Mouse (Mus musculus) forebrain, postnatal 0 days (tissue): Measurements from ENCODE around the gene Nek6. TPM values are rescaled to one million over a fixed set of nuclear protein-coding genes. Genes with fewer than 3 reads are reported as not detected.

ENCODE experiments used
- ATAC-seq: fragments of 200-750 bp; cut with Nextera tagmentation; 2 replicates; pipeline ENCODE4 v1.8.0; 2017; ENCODE audit warnings: mild to moderate bottlenecking, moderate library complexity
- DNase-seq: peaks from one replicate; pipeline ENCODE4 v3.0.0-alpha.2; 2015
- H3K27ac ChIP-seq: fragments of 300-500 bp; sonication (generic); 2 replicates; pipeline ENCODE4 v1.5.1; 2014; ENCODE audit warnings: low read depth, mild to moderate bottlenecking, antibody characterized with exemption, low read length, moderate library complexity, mixed read lengths
- H3K27me3 ChIP-seq: fragments of 300-500 bp; sonication (generic); 2 replicates; pipeline ENCODE4 v1.6.1; 2014; ENCODE audit warnings: mild to moderate bottlenecking, low read length, mixed read lengths; ENCODE audit not compliant: insufficient read depth
- H3K36me3 ChIP-seq: fragments of 300-500 bp; sonication (generic); 2 replicates; pipeline ENCODE4 v1.6.1; 2014; ENCODE audit warnings: mild to moderate bottlenecking, moderate library complexity; ENCODE audit not compliant: insufficient read depth
- H3K4me1 ChIP-seq: fragments of 300-500 bp; sonication (generic); 2 replicates; pipeline ENCODE4 v1.6.1; 2014; ENCODE audit warnings: antibody characterized with exemption; ENCODE audit not compliant: insufficient read depth
- H3K4me2 ChIP-seq: fragments of 300-500 bp; sonication (generic); 2 replicates; pipeline ENCODE4 v1.6.1; 2014; ENCODE audit warnings: low read depth, mild to moderate bottlenecking, moderate library complexity
- H3K4me3 ChIP-seq: fragments of 300-500 bp; sonication (generic); 2 replicates; pipeline ENCODE4 v1.5.1; 2014; ENCODE audit warnings: low read depth, low read length, mixed read lengths
- H3K9ac ChIP-seq: fragments of 300-500 bp; sonication (generic); 2 replicates; pipeline ENCODE4 v1.6.1; 2014; ENCODE audit warnings: mild to moderate bottlenecking
- H3K9me3 ChIP-seq: fragments of 300-500 bp; sonication (generic); 2 replicates; pipeline ENCODE4 v1.6.1; 2016; ENCODE audit warnings: low read length
- CTCF ChIP-seq: sonication (generic); IDR thresholded peaks from 2 replicates; pipeline ENCODE4 v1.5.1; 2016; ENCODE audit warnings: antibody characterized with exemption, control low read depth, low read depth
- WGBS: fragments of 180-500 bp; shearing (Covaris S2); extraction: QIAGEN DNeasy Blood & Tissue Kit; methylation state at CpG from one replicate; pipeline ENCODE4 v1.1.7; 2014; 5-methylcytosine and 5-hydroxymethylcytosine counted together
- polyA plus RNA-seq: library from polyadenylated mRNA; unstranded; fragments of >200 nt; fragmentation: Nextera tagmentation; extraction: Ambion mirVana; gene quantifications from 2 replicates; pipeline ENCODE4 v1.2.1, GENCODE M21; 2015
- total RNA-seq: library from RNA; depleted of rRNA; stranded (reverse); fragments of >200 nt; gene quantifications from 2 replicates; pipeline ENCODE4 v1.2.3, GENCODE M21; 2014

The Nek6 gene
- total and polyA plus RNA-seq, 2 experiments from 2014 or later = 21.0 to 69.3 TPM

DNA sequence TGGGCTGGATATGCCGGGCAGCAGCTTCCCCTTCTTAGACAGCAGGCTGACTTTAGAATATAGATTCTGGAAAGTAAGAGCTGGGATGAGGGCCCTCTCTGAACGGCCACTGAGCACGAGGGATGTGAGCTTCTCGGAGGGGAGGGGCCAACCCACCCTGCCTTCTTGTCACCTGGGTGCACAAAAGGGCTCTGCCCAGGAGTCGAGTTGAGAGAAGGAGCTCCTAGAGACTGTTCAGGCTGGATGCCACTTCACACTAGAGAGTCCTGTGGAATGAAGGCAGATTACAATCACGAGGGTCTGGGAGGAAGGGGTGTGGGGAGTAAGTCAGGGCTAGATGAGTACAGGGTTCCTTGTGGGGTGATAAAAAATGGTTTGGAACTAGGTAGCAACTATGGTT is 5.6 kb downstream of the Nek6 start:
- H3K9me3 ChIP-seq = no peaks in the 10 kb centered on the region
- no peak overlapping the region for H3K4me3 ChIP-seq
- ATAC-seq (no peak), DNase-seq (no peak)
- H3K9ac ChIP-seq = no peak overlapping the region
- no peaks in the 10 kb centered on the region for H3K27me3 ChIP-seq
- H3K4me1 ChIP-seq = no peaks in the 10 kb centered on the region
- TF ChIP-seq CTCF = no peak
- 62% methylated on average over 6 of the region's 6 CpGs for WGBS
- no peak overlapping the region for H3K4me2 ChIP-seq
- H3K27ac ChIP-seq = no peak overlapping the region
- no peaks in the 10 kb centered on the region for H3K36me3 ChIP-seq

DNA sequence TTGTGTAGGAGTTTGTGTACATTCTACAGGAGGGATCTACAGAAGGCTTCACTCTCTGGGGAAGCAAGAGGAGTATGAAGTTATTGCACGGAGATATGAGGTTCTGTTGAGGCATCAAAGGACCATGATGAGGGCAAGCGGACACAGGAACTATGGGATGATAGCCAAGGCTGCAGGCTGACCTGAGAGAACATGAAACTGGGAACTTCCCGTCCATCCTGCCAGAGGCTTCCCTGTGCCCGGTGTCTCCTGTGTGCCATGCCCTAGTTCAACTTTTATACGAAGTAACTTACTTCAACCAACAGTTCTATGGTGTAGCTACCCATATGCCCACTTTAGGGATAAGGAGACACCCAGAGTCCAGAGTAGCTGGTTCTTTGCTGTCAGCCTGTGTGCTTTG is 7.3 kb downstream of the Nek6 start:
- Histone ChIP-seq H3K4me2 (no peak overlapping the region), H3K4me3 (no peak overlapping the region), H3K27me3 (no peaks in the 10 kb centered on the region), H3K4me1 (no peaks in the 10 kb centered on the region), H3K9me3 (no peaks in the 10 kb centered on the region), H3K36me3 (no peaks in the 10 kb centered on the region), H3K9ac (no peak overlapping the region), H3K27ac (no peak overlapping the region)
- WGBS = 91% methylated on average over 5 of the region's 5 CpGs
- TF ChIP-seq CTCF = no peak
- DNase-seq (no peak), ATAC-seq (no peak)

DNA sequence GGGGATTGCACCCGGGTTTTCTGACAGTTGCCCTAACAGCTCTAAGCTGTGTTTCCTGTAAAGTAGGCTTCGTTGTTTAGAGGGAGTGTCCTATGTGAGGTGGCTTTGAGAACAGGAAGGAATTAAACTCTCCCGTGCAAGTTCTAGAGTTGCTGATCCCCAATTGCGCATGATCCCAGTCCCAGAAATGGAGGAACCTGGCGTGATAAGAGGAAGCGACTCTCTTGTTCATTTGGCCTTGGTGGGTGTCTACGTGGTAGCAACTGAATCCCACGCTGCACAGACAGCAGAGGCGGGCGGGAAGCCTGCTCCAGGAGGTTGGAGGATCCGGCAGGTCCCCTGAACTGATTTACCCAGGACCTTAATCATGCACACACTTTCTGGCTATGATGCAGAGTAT is 8.5 kb downstream of the Nek6 start:
- Histone ChIP-seq H3K9ac (no peak overlapping the region), H3K27me3 (no peaks in the 10 kb centered on the region), H3K4me2 (no peak overlapping the region), H3K9me3 (no peaks in the 10 kb centered on the region), H3K36me3 (no peaks in the 10 kb centered on the region), H3K4me3 (no peak overlapping the region), H3K27ac (no peak overlapping the region), H3K4me1 (no peaks in the 10 kb centered on the region)
- no peak for TF ChIP-seq CTCF
- WGBS = 51% methylated on average over 11 of the region's 11 CpGs
- DNase-seq (no peak), ATAC-seq (no peak)

GRCm38 (mm10) chr2:38521618-38522017 is 10.2 kb downstream of the Nek6 start:
- Histone ChIP-seq H3K27ac (no peak overlapping the region), H3K36me3 (no peaks in the 10 kb centered on the region), H3K9ac (no peak overlapping the region), H3K4me2 (no peak overlapping the region), H3K9me3 (no peaks in the 10 kb centered on the region), H3K4me1 (no peaks in the 10 kb centered on the region), H3K4me3 (no peak overlapping the region), H3K27me3 (no peaks in the 10 kb centered on the region)
- peak; percentile 16; the same call in 1 of the 2 replicates for ATAC-seq
- TF ChIP-seq CTCF = no peak
- DNase-seq = no peak
- 78% methylated on average over 12 of the region's 12 CpGs for WGBS

DNA sequence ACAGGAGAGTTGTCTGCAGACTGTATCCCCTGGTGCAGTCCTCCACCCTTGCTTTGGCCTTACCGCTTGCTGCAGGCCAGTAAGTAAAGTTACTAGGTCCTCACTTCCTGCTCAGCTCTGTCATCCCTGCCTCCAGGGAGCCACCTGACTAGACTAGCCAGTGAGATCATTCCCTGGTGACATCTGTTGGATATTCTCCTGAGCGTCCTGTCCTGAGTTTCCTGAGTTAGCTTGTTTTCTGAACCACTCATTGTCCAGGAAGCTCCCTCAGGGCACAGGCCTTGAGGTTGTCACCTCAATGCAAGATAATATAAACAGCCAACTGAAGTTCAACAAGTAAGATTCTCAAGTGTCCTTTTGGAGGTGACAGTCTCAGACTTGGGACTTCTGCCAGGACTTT is 10.9 kb downstream of the Nek6 start:
- ATAC-seq = no peak

DNA sequence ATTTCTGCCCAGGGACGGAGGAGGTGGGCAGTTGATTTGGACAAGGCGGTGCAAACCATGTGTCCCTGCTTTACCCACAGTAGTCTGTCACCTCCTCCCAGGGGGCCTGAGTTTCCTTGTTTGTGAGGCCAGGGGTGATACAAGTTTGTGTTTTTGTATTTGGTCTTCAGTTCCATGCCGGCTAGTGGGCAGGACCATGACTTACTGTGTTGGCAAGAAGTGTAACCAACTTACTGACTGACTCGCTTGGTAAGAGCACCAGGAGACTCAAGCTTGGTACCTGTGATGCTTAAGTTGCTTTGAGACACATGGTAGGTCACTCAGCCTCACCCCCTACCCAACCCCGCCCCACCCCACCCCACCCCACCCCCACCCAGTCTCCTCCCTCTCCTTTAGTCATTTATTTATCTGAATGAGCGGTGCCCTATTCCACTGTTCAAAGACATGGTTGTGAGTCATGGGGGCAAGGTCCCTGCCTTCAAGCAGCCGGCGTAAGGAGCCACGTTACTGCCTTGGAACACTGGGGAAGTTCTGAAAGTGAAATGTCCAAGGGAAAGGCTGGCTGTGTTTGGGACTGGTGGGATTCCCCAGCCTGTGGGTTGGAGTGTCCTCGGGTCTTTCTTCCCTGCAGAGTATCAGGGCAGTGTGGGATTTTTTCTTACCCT is 12.5 kb downstream of the Nek6 start:
- H3K9ac ChIP-seq = no peak overlapping the region
- H3K27me3 ChIP-seq = no peaks in the 10 kb centered on the region
- H3K4me3 ChIP-seq = no peak overlapping the region
- DNase-seq (no peak), ATAC-seq (no peak)
- no peaks in the 10 kb centered on the region for H3K36me3 ChIP-seq
- H3K9me3 ChIP-seq = no peaks in the 10 kb centered on the region
- 83% methylated on average over 10 of the region's 10 CpGs for WGBS
- no peak for TF ChIP-seq CTCF
- H3K27ac ChIP-seq = no peak overlapping the region
- H3K4me2 ChIP-seq = no peak overlapping the region
- H3K4me1 ChIP-seq = no peaks in the 10 kb centered on the region

More for the DNA sequence above, 10.9 kb downstream of the Nek6 start:
- no peak overlapping the region for H3K27ac ChIP-seq
- TF ChIP-seq CTCF = no peak
- H3K36me3 ChIP-seq = no peaks in the 10 kb centered on the region
- no peaks in the 10 kb centered on the region for H3K9me3 ChIP-seq
- no peaks in the 10 kb centered on the region for H3K27me3 ChIP-seq
- no peak overlapping the region for H3K4me2 ChIP-seq
- 77% methylated on average over 2 of the region's 2 CpGs for whole genome bisulfite sequencing
- H3K4me1 ChIP-seq = no peaks in the 10 kb centered on the region
- no peak for DNase-seq
- H3K4me3 ChIP-seq = no peak overlapping the region
- no peak overlapping the region for H3K9ac ChIP-seq

GRCm38 (mm10) chr2:38525034-38525433 is 13.6 kb downstream of the Nek6 start:
- Histone ChIP-seq H3K4me2 (no peak overlapping the region), H3K27me3 (no peaks in the 10 kb centered on the region), H3K36me3 (no peaks in the 10 kb centered on the region), H3K4me1 (no peaks in the 10 kb centered on the region), H3K27ac (no peak overlapping the region), H3K4me3 (no peak overlapping the region), H3K9me3 (no peaks in the 10 kb centered on the region), H3K9ac (no peak overlapping the region)
- 92% methylated on average over 3 of the region's 3 CpGs for WGBS
- DNase-seq (no peak), ATAC-seq (no peak)
- no peak for TF ChIP-seq CTCF
